Mouse (Mus musculus): ENCODE results near the gene Dnajc21.

Gene Dnajc21

GRCm38 (mm10) chr15:10426124-10426523 is 44.2 kb downstream of the Dnajc21 start:
- Histone ChIP-seq H3K4me1 (replicated peaks; ENCODE audit: low read depth, low read length) (peaks cover 3% of the 10 kb centered on the region; the same call in 1 of the 2 replicates), H3K4me3 (replicated peaks; ENCODE audit: low read length) (no peak overlapping the region), H3K36me3 (ENCODE audit: insufficient read depth, low read length) (no peaks in the 10 kb centered on the region), H3K9me3 (ENCODE audit: low read length) (peaks cover 11% of the 10 kb centered on the region), H3K27me3 (ENCODE audit: insufficient read depth, low read length) (no peaks in the 10 kb centered on the region)
- TF ChIP-seq CTCF (conservative IDR thresholded peaks at IDR 0.05; ENCODE audit: low read length) = no peak
- TF ChIP-seq NANOG (IDR thresholded peaks at IDR 0.05; ENCODE audit: borderline replicate concordance, low read length) = no peak
- no peak for TF ChIP-seq POU5F1 (IDR thresholded peaks at IDR 0.05; ENCODE audit: borderline replicate concordance, low read length)

- Histone ChIP-seq H3K27me3 (ENCODE audit: insufficient read depth, low read length) (no peaks in the 10 kb centered on the region), H3K9me3 (ENCODE audit: low read length) (peaks cover 15% of the 10 kb centered on the region), H3K36me3 (ENCODE audit: insufficient read depth, low read length) (no peaks in the 10 kb centered on the region), H3K4me1 (replicated peaks; ENCODE audit: low read depth, low read length) (no peaks in the 10 kb centered on the region; the same call in 1 of the 2 replicates), H3K4me3 (replicated peaks; ENCODE audit: low read length) (no peak overlapping the region)
- TF ChIP-seq CTCF (conservative IDR thresholded peaks at IDR 0.05; ENCODE audit: low read length) (no peak), POU5F1 (IDR thresholded peaks at IDR 0.05; ENCODE audit: borderline replicate concordance, low read length) (no peak), NANOG (IDR thresholded peaks at IDR 0.05; ENCODE audit: borderline replicate concordance, low read length) (no peak)
Measured at GRCm38 (mm10) chr15:10421785-10422144, 48.6 kb downstream of the Dnajc21 start.

- Histone ChIP-seq H3K36me3 (ENCODE audit: insufficient read depth, low read length) (no peaks in the 10 kb centered on the region), H3K4me3 (replicated peaks; ENCODE audit: low read length) (no peak overlapping the region), H3K27me3 (ENCODE audit: insufficient read depth, low read length) (no peaks in the 10 kb centered on the region), H3K9me3 (ENCODE audit: low read length) (peaks cover 15% of the 10 kb centered on the region), H3K4me1 (replicated peaks; ENCODE audit: low read depth, low read length) (no peaks in the 10 kb centered on the region; the same call in 1 of the 2 replicates)
- TF ChIP-seq NANOG (IDR thresholded peaks at IDR 0.05; ENCODE audit: borderline replicate concordance, low read length) (no peak), CTCF (conservative IDR thresholded peaks at IDR 0.05; ENCODE audit: low read length) (no peak), POU5F1 (IDR thresholded peaks at IDR 0.05; ENCODE audit: borderline replicate concordance, low read length) (no peak)
Measured at GRCm38 (mm10) chr15:10421138-10421784, 49.1 kb downstream of the Dnajc21 start.

- peaks cover 8% of the 10 kb centered on the region for H3K9me3 ChIP-seq (ENCODE audit: low read length)
- TF ChIP-seq CTCF (conservative IDR thresholded peaks at IDR 0.05; ENCODE audit: low read length) (no peak), NANOG (IDR thresholded peaks at IDR 0.05; ENCODE audit: borderline replicate concordance, low read length) (no peak), POU5F1 (IDR thresholded peaks at IDR 0.05; ENCODE audit: borderline replicate concordance, low read length) (no peak)
- no peaks in the 10 kb centered on the region for H3K36me3 ChIP-seq (ENCODE audit: insufficient read depth, low read length)
- H3K27me3 ChIP-seq (ENCODE audit: insufficient read depth, low read length) = no peaks in the 10 kb centered on the region
- no peaks in the 10 kb centered on the region for H3K4me1 ChIP-seq (replicated peaks; ENCODE audit: low read depth, low read length)
- H3K4me3 ChIP-seq (replicated peaks; ENCODE audit: low read length) = no peak overlapping the region
Measured at GRCm38 (mm10) chr15:10413656-10414055, 56.7 kb downstream of the Dnajc21 start.

- H3K9me3 ChIP-seq (ENCODE audit: low read length) = peaks cover 5% of the 10 kb centered on the region
- no peak for TF ChIP-seq POU5F1 (IDR thresholded peaks at IDR 0.05; ENCODE audit: borderline replicate concordance, low read length)
- no peaks in the 10 kb centered on the region for H3K36me3 ChIP-seq (ENCODE audit: insufficient read depth, low read length)
- no peaks in the 10 kb centered on the region for H3K4me1 ChIP-seq (replicated peaks; ENCODE audit: low read depth, low read length)
- H3K4me3 ChIP-seq (replicated peaks; ENCODE audit: low read length) = no peak overlapping the region
- no peaks in the 10 kb centered on the region for H3K27me3 ChIP-seq (ENCODE audit: insufficient read depth, low read length)
Measured at GRCm38 (mm10) chr15:10410881-10411280, 59.4 kb downstream of the Dnajc21 start.

- Histone ChIP-seq H3K4me3 (replicated peaks; ENCODE audit: low read length) (no peak overlapping the region), H3K27me3 (ENCODE audit: insufficient read depth, low read length) (no peaks in the 10 kb centered on the region), H3K4me1 (replicated peaks; ENCODE audit: low read depth, low read length) (no peaks in the 10 kb centered on the region), H3K9me3 (ENCODE audit: low read length) (peaks cover 5% of the 10 kb centered on the region), H3K36me3 (ENCODE audit: insufficient read depth, low read length) (no peaks in the 10 kb centered on the region)
- TF ChIP-seq CTCF (conservative IDR thresholded peaks at IDR 0.05; ENCODE audit: low read length) = no peak
- no peak for TF ChIP-seq POU5F1 (IDR thresholded peaks at IDR 0.05; ENCODE audit: borderline replicate concordance, low read length)
- TF ChIP-seq NANOG (IDR thresholded peaks at IDR 0.05; ENCODE audit: borderline replicate concordance, low read length) = no peak
Measured at GRCm38 (mm10) chr15:10409842-10410241, 60.5 kb downstream of the Dnajc21 start.

- Histone ChIP-seq H3K4me3 (replicated peaks; ENCODE audit: low read length) (no peak overlapping the region), H3K27me3 (ENCODE audit: insufficient read depth, low read length) (no peaks in the 10 kb centered on the region), H3K9me3 (ENCODE audit: low read length) (peaks cover 38% of the 10 kb centered on the region), H3K4me1 (replicated peaks; ENCODE audit: low read depth, low read length) (no peaks in the 10 kb centered on the region), H3K36me3 (ENCODE audit: insufficient read depth, low read length) (no peaks in the 10 kb centered on the region)
- no peak for TF ChIP-seq POU5F1 (IDR thresholded peaks at IDR 0.05; ENCODE audit: borderline replicate concordance, low read length)
- TF ChIP-seq CTCF (conservative IDR thresholded peaks at IDR 0.05; ENCODE audit: low read length) = no peak
- no peak for TF ChIP-seq NANOG (IDR thresholded peaks at IDR 0.05; ENCODE audit: borderline replicate concordance, low read length)
Measured at GRCm38 (mm10) chr15:10400415-10400814, 69.9 kb downstream of the Dnajc21 start.

GRCm38 (mm10) chr15:10399795-10400194 is 70.5 kb downstream of the Dnajc21 start:
- Histone ChIP-seq H3K4me1 (replicated peaks; ENCODE audit: low read depth, low read length) (no peaks in the 10 kb centered on the region), H3K4me3 (replicated peaks; ENCODE audit: low read length) (no peak overlapping the region), H3K36me3 (ENCODE audit: insufficient read depth, low read length) (no peaks in the 10 kb centered on the region), H3K27me3 (ENCODE audit: insufficient read depth, low read length) (no peaks in the 10 kb centered on the region), H3K9me3 (ENCODE audit: low read length) (peaks cover 38% of the 10 kb centered on the region)
- TF ChIP-seq POU5F1 (IDR thresholded peaks at IDR 0.05; ENCODE audit: borderline replicate concordance, low read length) (no peak), NANOG (IDR thresholded peaks at IDR 0.05; ENCODE audit: borderline replicate concordance, low read length) (no peak), CTCF (conservative IDR thresholded peaks at IDR 0.05; ENCODE audit: low read length) (no peak)

Measured in E14TG2a.4 (cell line).